Mouse (Mus musculus): ENCODE results near the gene Cdc37. TPM values are rescaled to one million over a fixed set of nuclear protein-coding genes. Genes with fewer than 3 reads are reported as not detected.

Cdc37 gene
- polyA plus RNA-seq, 1 experiment from 2014 or later, result 334 TPM

- Histone ChIP-seq H3K27me3 (replicated peaks; ENCODE audit: control insufficient read depth, insufficient read depth, low read length) (no peaks in the 10 kb centered on the region), H3K27ac (ENCODE audit: low read depth, low read length) (peak overlapping the region; percentile 62), H3K4me2 (no peak overlapping the region), H3K4me1 (replicated peaks; ENCODE audit: control insufficient read depth, insufficient read depth, low read length) (peaks cover 22% of the 10 kb centered on the region), H3K4me3 (ENCODE audit: low read depth, low read length) (no peak overlapping the region), H3K9me3 (ENCODE audit: control insufficient read depth, low read length) (no peaks in the 10 kb centered on the region), H3K9ac (ENCODE audit: low read depth, low read length) (no peak overlapping the region), H3K36me3 (ENCODE audit: control insufficient read depth, insufficient read depth, low read length) (no peaks in the 10 kb centered on the region)
- ATAC-seq (replicated peaks; ENCODE audit: low FRiP score) (peak; percentile 76), DNase-seq (ENCODE audit: low spot score) (no peak)
- WGBS, result 54% methylated on average over 5 of the region's 5 CpGs
These were observed 43.8 kb downstream of the Cdc37 start for GRCm38 (mm10) chr9:21105760-21106564.

- no peak overlapping the region for H3K4me2 ChIP-seq
- 86% methylated on average over 6 of the region's 6 CpGs for WGBS
- H3K9me3 ChIP-seq (ENCODE audit: control insufficient read depth, low read length), result no peaks in the 10 kb centered on the region
- H3K9ac ChIP-seq (ENCODE audit: low read depth, low read length), result no peak overlapping the region
- H3K27me3 ChIP-seq (replicated peaks; ENCODE audit: control insufficient read depth, insufficient read depth, low read length), result no peaks in the 10 kb centered on the region
- peaks cover 29% of the 10 kb centered on the region for H3K4me1 ChIP-seq (replicated peaks; ENCODE audit: control insufficient read depth, insufficient read depth, low read length)
- no peak overlapping the region for H3K4me3 ChIP-seq (ENCODE audit: low read depth, low read length)
- ATAC-seq (replicated peaks; ENCODE audit: low FRiP score) (no peak), DNase-seq (ENCODE audit: low spot score) (no peak)
- H3K27ac ChIP-seq (ENCODE audit: low read depth, low read length), result no peak overlapping the region
- no peaks in the 10 kb centered on the region for H3K36me3 ChIP-seq (ENCODE audit: control insufficient read depth, insufficient read depth, low read length)
These were observed 45.0 kb downstream of the Cdc37 start for GRCm38 (mm10) chr9:21104814-21105213.

GRCm38 (mm10) chr9:21102076-21102475 lies 47.7 kb downstream of the Cdc37 start:
- Histone ChIP-seq H3K4me2 (no peak overlapping the region), H3K9ac (ENCODE audit: low read depth, low read length) (no peak overlapping the region), H3K36me3 (ENCODE audit: control insufficient read depth, insufficient read depth, low read length) (no peaks in the 10 kb centered on the region), H3K4me1 (replicated peaks; ENCODE audit: control insufficient read depth, insufficient read depth, low read length) (peaks cover 28% of the 10 kb centered on the region), H3K4me3 (ENCODE audit: low read depth, low read length) (no peak overlapping the region), H3K9me3 (ENCODE audit: control insufficient read depth, low read length) (no peaks in the 10 kb centered on the region), H3K27ac (ENCODE audit: low read depth, low read length) (no peak overlapping the region), H3K27me3 (replicated peaks; ENCODE audit: control insufficient read depth, insufficient read depth, low read length) (no peaks in the 10 kb centered on the region)
- DNase-seq (ENCODE audit: low spot score) (no peak), ATAC-seq (replicated peaks; ENCODE audit: low FRiP score) (no peak)
- 87% methylated on average over 2 of the region's 2 CpGs for WGBS

DNA sequence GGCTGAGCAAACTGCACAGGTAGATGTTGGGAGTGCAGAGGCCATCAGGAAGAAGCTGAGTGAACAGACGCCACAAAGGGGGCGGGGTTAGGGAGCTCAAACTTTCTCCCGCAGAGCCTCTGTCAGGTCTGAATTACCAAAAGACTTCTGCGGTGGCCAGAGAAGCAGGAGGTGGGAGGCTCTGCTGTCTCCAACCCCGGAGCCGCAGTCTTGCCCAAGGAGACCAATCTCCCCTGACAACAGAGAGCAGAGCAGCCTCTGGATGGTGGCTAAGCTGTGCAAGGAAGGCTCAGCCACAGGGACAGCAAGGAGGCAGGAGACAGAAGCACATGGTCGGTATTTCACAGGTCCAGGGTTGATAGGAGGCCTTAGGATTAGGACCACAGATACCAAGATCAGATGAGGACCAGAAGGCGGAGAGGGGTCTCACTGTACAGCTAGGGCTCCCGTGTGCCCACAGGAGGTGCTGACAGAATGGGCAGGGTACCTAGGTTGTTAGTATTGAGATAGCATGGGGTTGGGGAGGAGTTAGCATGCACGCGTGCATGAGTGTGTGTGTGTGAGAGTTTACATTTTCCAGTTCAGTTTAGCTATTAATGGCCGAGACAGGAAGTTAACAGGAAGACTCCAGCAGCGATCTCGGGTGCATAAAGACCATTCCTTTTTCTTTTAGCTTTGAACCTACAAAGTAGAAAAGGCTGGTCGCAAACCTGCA lies 49.2 kb downstream of the Cdc37 start:
- Histone ChIP-seq H3K4me1 (replicated peaks; ENCODE audit: control insufficient read depth, insufficient read depth, low read length) (peaks cover 19% of the 10 kb centered on the region), H3K36me3 (ENCODE audit: control insufficient read depth, insufficient read depth, low read length) (no peaks in the 10 kb centered on the region), H3K27ac (ENCODE audit: low read depth, low read length) (no peak overlapping the region), H3K4me3 (ENCODE audit: low read depth, low read length) (no peak overlapping the region), H3K4me2 (peak overlapping the region; percentile 36), H3K9me3 (ENCODE audit: control insufficient read depth, low read length) (no peaks in the 10 kb centered on the region), H3K9ac (ENCODE audit: low read depth, low read length) (peak overlapping the region; percentile 52; the same call in 1 of the 2 replicates), H3K27me3 (replicated peaks; ENCODE audit: control insufficient read depth, insufficient read depth, low read length) (no peaks in the 10 kb centered on the region)
- ATAC-seq (replicated peaks; ENCODE audit: low FRiP score) (0 out of 2 replicates have a peak, but pooled peaks have one; percentile 20), DNase-seq (ENCODE audit: low spot score) (no peak)
- WGBS, result 36% methylated on average over 15 of the region's 15 CpGs

DNA sequence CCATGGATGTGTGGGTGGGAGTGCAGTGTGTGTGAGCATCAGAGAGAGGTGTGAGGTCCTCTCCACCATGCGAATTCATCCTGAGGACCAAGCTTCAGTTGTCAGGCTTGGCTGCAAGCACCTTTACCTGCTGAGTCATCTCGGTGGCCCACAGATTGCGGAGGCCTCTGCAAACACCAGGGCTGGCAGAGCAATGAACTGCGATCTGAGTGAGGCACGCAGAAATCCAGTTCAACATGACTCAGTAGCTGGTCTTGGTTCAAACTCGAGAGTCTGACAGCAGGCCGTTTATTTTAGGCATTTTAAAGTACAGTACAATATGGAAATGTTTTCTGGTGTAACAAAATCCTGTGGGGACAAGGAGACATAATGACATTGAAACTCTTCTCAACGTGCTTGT lies 52.0 kb downstream of the Cdc37 start:
- Histone ChIP-seq H3K4me1 (replicated peaks; ENCODE audit: control insufficient read depth, insufficient read depth, low read length) (peaks cover 14% of the 10 kb centered on the region), H3K4me3 (ENCODE audit: low read depth, low read length) (no peak overlapping the region), H3K9ac (ENCODE audit: low read depth, low read length) (0 out of 2 replicates have a peak overlapping the region, but pooled peaks have one; percentile 22), H3K27ac (ENCODE audit: low read depth, low read length) (no peak overlapping the region), H3K4me2 (no peak overlapping the region), H3K9me3 (ENCODE audit: control insufficient read depth, low read length) (no peaks in the 10 kb centered on the region), H3K36me3 (ENCODE audit: control insufficient read depth, insufficient read depth, low read length) (no peaks in the 10 kb centered on the region), H3K27me3 (replicated peaks; ENCODE audit: control insufficient read depth, insufficient read depth, low read length) (no peaks in the 10 kb centered on the region)
- ATAC-seq (replicated peaks; ENCODE audit: low FRiP score), result no peak
- DNase-seq (ENCODE audit: low spot score), result no peak
- WGBS, result 61% methylated on average over 8 of the region's 8 CpGs

- H3K9ac ChIP-seq (ENCODE audit: low read depth, low read length), result no peak overlapping the region
- H3K27ac ChIP-seq (ENCODE audit: low read depth, low read length), result no peak overlapping the region
- peaks cover 18% of the 10 kb centered on the region for H3K4me1 ChIP-seq (replicated peaks; ENCODE audit: control insufficient read depth, insufficient read depth, low read length)
- H3K4me2 ChIP-seq, result no peak overlapping the region
- H3K9me3 ChIP-seq (ENCODE audit: control insufficient read depth, low read length), result no peaks in the 10 kb centered on the region
- no peak overlapping the region for H3K4me3 ChIP-seq (ENCODE audit: low read depth, low read length)
- H3K27me3 ChIP-seq (replicated peaks; ENCODE audit: control insufficient read depth, insufficient read depth, low read length), result no peaks in the 10 kb centered on the region
- H3K36me3 ChIP-seq (ENCODE audit: control insufficient read depth, insufficient read depth, low read length), result no peaks in the 10 kb centered on the region
- ATAC-seq (replicated peaks; ENCODE audit: low FRiP score) (no peak), DNase-seq (ENCODE audit: low spot score) (no peak)
- WGBS, result 89% methylated on average over 4 of the region's 4 CpGs
These were observed 53.8 kb downstream of the Cdc37 start for GRCm38 (mm10) chr9:21095958-21096357.

DNA sequence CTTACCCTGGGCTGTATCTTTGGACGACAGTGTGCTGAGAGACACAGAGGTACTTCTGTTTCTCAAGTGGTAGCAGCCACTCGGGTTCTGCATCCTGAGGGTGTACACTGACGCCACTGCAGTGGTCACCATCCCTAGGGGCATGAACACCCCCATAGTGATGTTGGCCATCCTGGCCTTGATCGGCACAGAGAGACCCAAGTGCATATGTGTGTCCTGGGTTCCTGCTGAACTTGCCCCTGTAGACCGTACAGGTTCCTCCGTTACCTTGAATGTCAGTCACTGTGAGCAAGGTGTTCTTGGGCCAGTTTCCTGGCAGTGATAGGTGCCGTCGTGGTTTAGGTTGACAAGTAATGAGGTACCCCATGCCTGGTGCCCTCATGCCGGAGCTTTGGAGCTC lies 56.4 kb downstream of the Cdc37 start:
- ATAC-seq (replicated peaks; ENCODE audit: low FRiP score) (no peak), DNase-seq (ENCODE audit: low spot score) (no peak)
- no peak overlapping the region for H3K9ac ChIP-seq (ENCODE audit: low read depth, low read length)
- no peaks in the 10 kb centered on the region for H3K27me3 ChIP-seq (replicated peaks; ENCODE audit: control insufficient read depth, insufficient read depth, low read length)
- H3K27ac ChIP-seq (ENCODE audit: low read depth, low read length), result no peak overlapping the region
- no peak overlapping the region for H3K4me3 ChIP-seq (ENCODE audit: low read depth, low read length)
- H3K4me1 ChIP-seq (replicated peaks; ENCODE audit: control insufficient read depth, insufficient read depth, low read length), result peaks cover 25% of the 10 kb centered on the region
- peaks cover 12% of the 10 kb centered on the region; the same call in 1 of the 2 replicates for H3K36me3 ChIP-seq (ENCODE audit: control insufficient read depth, insufficient read depth, low read length)
- H3K4me2 ChIP-seq, result no peak overlapping the region
- no peaks in the 10 kb centered on the region for H3K9me3 ChIP-seq (ENCODE audit: control insufficient read depth, low read length)
- 93% methylated on average over 9 of the region's 9 CpGs for WGBS

- peak within 1 kb of the TSS; percentile 65 for H3K9ac ChIP-seq (ENCODE audit: low read depth, low read length)
- peak within 1 kb of the TSS; percentile 65 for H3K27ac ChIP-seq (ENCODE audit: low read depth, low read length)
- ATAC-seq (replicated peaks; ENCODE audit: low FRiP score) (peak; percentile 99), DNase-seq (ENCODE audit: low spot score) (peak; percentile 96)
- peaks cover 22% of the 10 kb centered on the region for H3K36me3 ChIP-seq (ENCODE audit: control insufficient read depth, insufficient read depth, low read length)
- peak within 1 kb of the TSS; percentile 95 for H3K4me2 ChIP-seq
- peak within 1 kb of the TSS; percentile 73 for H3K4me3 ChIP-seq (ENCODE audit: low read depth, low read length)
- peaks cover 18% of the 10 kb centered on the region for H3K4me1 ChIP-seq (replicated peaks; ENCODE audit: control insufficient read depth, insufficient read depth, low read length)
- no peaks in the 10 kb centered on the region for H3K27me3 ChIP-seq (replicated peaks; ENCODE audit: control insufficient read depth, insufficient read depth, low read length)
- H3K9me3 ChIP-seq (ENCODE audit: control insufficient read depth, low read length), result no peaks in the 10 kb centered on the region
- WGBS, result under 1% methylated on average over 54 of the region's 54 CpGs
These were observed 58.0 kb downstream of the Cdc37 start, which contains the start of the genes Gm38431 and Raver1 for GRCm38 (mm10) chr9:21091707-21092320. Gm38431 (minus strand) TSS chr9:21091997. Raver1 (minus strand) TSS chr9:21092008.

All from liver, embryonic 11.5 days (tissue).